Mouse (Mus musculus): ENCODE measurements around the gene Hnrnpul1. TPM values are rescaled to one million over a fixed set of nuclear protein-coding genes. Genes with fewer than 3 reads are reported as not detected.
"Not testable (repeated sequence)": the region's sequence is repeated elsewhere in the genome, so short reads cannot be mapped to it uniquely, and the experiment has no call there.

Hnrnpul1 gene
- polyA plus RNA-seq, 1 experiment from 2014 or later, result 77.2 TPM

DNA sequence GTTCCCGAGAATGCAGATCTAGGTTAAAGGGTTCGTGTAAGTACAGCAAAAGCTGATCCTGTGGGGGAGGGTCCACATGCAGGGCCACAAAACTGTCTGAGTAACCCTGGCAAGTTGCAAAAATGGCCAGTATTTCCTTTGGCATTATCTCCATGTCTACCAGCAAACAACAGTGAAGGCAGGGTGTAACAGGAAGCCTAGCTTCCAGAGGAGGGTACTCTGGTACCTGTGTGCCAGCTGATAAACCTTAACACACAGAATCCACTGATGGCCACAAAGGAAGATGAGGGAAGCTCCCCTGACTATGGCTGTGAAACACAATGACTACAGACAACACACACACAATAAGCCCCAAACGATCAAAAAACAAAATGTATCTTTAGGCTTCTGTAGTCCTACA is 16.3 kb downstream of the Hnrnpul1 start:
- H3K4me2 ChIP-seq (replicated peaks; ENCODE audit: low read depth, low read length), result no peak overlapping the region
- H3K4me1 ChIP-seq (ENCODE audit: control insufficient read depth, insufficient read depth, low read length), result no peaks in the 10 kb centered on the region
- no peak overlapping the region for H3K4me3 ChIP-seq (ENCODE audit: low read depth, low read length)
- H3K9ac ChIP-seq (replicated peaks; ENCODE audit: low read depth, low read length), result no peak overlapping the region
- H3K9me3 ChIP-seq (ENCODE audit: control insufficient read depth, low read depth, low read length), result no peaks in the 10 kb centered on the region
- ATAC-seq (ENCODE audit: insufficient number of reproducible peaks, insufficient read depth, low FRiP score, low read depth), result no peak
- H3K27ac ChIP-seq (ENCODE audit: low read length), result no peak overlapping the region
- WGBS, result 85% methylated on average over 3 of the region's 3 CpGs
- H3K27me3 ChIP-seq (ENCODE audit: control insufficient read depth, insufficient read depth, low read length), result no peaks in the 10 kb centered on the region
- peaks cover 96% of the 10 kb centered on the region for H3K36me3 ChIP-seq (ENCODE audit: control insufficient read depth, insufficient read depth, low read length)

DNA sequence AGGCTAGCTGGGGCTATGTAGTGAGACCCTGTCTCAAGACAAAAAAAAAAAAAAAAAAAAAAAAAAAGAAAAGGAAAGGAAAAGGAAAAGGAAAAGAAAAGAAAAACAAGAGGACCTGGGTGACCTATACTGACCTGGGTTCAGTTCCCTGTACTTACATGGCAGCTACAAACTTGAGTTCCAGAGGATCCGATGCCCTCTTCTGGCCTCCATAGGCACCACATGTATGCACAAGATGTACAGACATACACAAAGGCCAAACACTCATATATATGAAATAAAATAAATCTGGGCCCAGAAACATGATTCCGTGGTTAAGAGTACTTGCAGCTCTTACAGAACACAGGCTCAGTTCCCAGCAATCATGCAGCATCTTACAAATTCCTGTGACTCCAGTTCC is 17.6 kb downstream of the Hnrnpul1 start:
- no peak overlapping the region for H3K9ac ChIP-seq (replicated peaks; ENCODE audit: low read depth, low read length)
- H3K4me1 ChIP-seq (ENCODE audit: control insufficient read depth, insufficient read depth, low read length), result no peaks in the 10 kb centered on the region
- H3K36me3 ChIP-seq (ENCODE audit: control insufficient read depth, insufficient read depth, low read length), result peaks cover 96% of the 10 kb centered on the region
- no peak for ATAC-seq (ENCODE audit: insufficient number of reproducible peaks, insufficient read depth, low FRiP score, low read depth)
- H3K4me2 ChIP-seq (replicated peaks; ENCODE audit: low read depth, low read length), result no peak overlapping the region
- 98% methylated on average over 2 of the region's 2 CpGs for WGBS
- H3K9me3 ChIP-seq (ENCODE audit: control insufficient read depth, low read depth, low read length), result no peaks in the 10 kb centered on the region
- no peaks in the 10 kb centered on the region for H3K27me3 ChIP-seq (ENCODE audit: control insufficient read depth, insufficient read depth, low read length)
- H3K27ac ChIP-seq (ENCODE audit: low read length), result no peak overlapping the region
- no peak overlapping the region for H3K4me3 ChIP-seq (ENCODE audit: low read depth, low read length)

DNA sequence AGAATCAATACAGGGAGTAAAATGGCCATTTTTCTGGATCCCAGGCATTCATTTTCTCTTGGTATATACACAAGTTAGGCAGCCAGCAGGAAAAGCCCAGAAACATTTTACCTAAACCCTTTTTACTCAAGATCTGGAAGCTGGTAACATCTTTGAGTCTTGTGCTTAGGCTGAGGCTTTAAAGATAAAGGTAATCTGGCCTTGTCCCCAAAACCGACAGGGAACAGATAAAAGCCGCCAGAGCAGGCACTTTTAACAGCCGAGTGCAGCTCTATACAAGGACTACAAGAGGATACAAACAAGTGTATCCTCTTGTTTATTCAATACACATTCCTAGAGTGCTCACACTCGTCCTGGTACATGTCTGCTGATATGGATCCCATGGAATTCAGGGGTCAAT is 19.6 kb downstream of the Hnrnpul1 start:
- Histone ChIP-seq H3K27ac (ENCODE audit: low read length) (no peak overlapping the region), H3K9ac (replicated peaks; ENCODE audit: low read depth, low read length) (no peak overlapping the region), H3K4me1 (ENCODE audit: control insufficient read depth, insufficient read depth, low read length) (no peaks in the 10 kb centered on the region), H3K4me3 (ENCODE audit: low read depth, low read length) (no peak overlapping the region), H3K36me3 (ENCODE audit: control insufficient read depth, insufficient read depth, low read length) (peaks cover 94% of the 10 kb centered on the region), H3K9me3 (ENCODE audit: control insufficient read depth, low read depth, low read length) (no peaks in the 10 kb centered on the region), H3K27me3 (ENCODE audit: control insufficient read depth, insufficient read depth, low read length) (no peaks in the 10 kb centered on the region), H3K4me2 (replicated peaks; ENCODE audit: low read depth, low read length) (no peak overlapping the region)
- no peak for ATAC-seq (ENCODE audit: insufficient number of reproducible peaks, insufficient read depth, low FRiP score, low read depth)
- WGBS, result 45% methylated on average over 4 of the region's 4 CpGs

DNA sequence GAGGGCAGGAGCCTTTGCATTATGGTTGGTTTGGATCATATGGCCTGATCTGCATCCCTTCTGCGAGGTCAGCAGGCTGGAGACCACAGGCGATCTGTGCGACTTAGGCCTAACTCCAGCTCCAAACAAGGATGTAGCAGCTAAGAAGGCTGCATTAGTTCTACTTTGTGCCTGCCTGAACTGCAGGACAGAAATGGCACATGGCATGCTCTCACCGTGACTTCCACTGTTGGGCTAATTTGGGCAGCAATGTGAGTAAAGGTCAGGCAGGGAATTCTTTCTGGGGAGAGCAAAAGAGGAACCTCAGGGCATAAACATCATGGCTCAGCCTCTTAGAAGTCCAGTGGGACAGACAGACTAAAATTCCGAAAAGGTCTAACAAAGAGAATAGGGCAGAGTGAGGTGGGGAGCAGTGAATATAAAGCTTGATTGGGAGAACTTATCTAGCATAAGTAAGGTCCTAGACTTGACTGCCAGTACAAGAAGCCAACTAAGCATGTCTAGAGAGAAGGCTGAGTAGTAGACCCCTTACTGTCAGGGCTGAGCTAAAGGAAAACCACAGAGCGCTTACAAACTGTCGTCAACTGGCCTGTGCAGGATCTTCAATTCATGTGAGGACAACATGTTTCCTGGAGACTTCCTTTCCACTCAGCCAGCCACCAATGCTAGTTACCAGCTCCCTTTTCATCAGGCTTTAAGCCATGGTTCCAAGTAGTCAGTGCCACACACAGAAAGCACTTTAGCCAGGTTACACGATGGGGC is 23.1 kb downstream of the Hnrnpul1 start:
- no peak overlapping the region for H3K4me2 ChIP-seq (replicated peaks; ENCODE audit: low read depth, low read length)
- no peaks in the 10 kb centered on the region for H3K4me1 ChIP-seq (ENCODE audit: control insufficient read depth, insufficient read depth, low read length)
- no peak for ATAC-seq (ENCODE audit: insufficient number of reproducible peaks, insufficient read depth, low FRiP score, low read depth)
- no peak overlapping the region for H3K4me3 ChIP-seq (ENCODE audit: low read depth, low read length)
- H3K9me3 ChIP-seq (ENCODE audit: control insufficient read depth, low read depth, low read length), result no peaks in the 10 kb centered on the region
- H3K36me3 ChIP-seq (ENCODE audit: control insufficient read depth, insufficient read depth, low read length), result peaks cover 92% of the 10 kb centered on the region
- H3K27me3 ChIP-seq (ENCODE audit: control insufficient read depth, insufficient read depth, low read length), result no peaks in the 10 kb centered on the region
- 90% methylated on average over 8 of the region's 8 CpGs for WGBS
- no peak overlapping the region for H3K9ac ChIP-seq (replicated peaks; ENCODE audit: low read depth, low read length)
- no peak overlapping the region for H3K27ac ChIP-seq (ENCODE audit: low read length)

DNA sequence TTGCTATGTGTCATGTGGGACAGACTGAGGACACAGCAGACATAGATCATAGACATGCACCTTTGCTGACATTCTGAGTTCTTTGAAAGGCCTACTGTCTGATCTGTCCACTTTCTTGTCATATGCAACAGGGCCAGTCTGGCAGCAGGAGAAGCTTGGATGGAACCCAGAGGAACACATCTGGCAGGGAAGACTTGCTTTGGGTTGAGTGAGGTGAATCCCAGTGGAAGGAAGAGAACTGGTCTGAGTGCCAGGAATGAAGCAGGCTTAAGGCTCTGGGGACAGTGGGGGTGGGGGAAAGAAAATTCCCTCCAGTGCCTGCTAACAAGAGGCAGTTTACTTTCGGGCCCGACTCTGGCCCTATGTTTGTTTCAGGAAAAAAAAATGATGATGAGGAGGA is 24.7 kb downstream of the Hnrnpul1 start:
- no peaks in the 10 kb centered on the region for H3K27me3 ChIP-seq (ENCODE audit: control insufficient read depth, insufficient read depth, low read length)
- no peak overlapping the region for H3K4me3 ChIP-seq (ENCODE audit: low read depth, low read length)
- H3K27ac ChIP-seq (ENCODE audit: low read length), result no peak overlapping the region
- peaks cover 94% of the 10 kb centered on the region for H3K36me3 ChIP-seq (ENCODE audit: control insufficient read depth, insufficient read depth, low read length)
- H3K4me2 ChIP-seq (replicated peaks; ENCODE audit: low read depth, low read length), result no peak overlapping the region
- ATAC-seq (ENCODE audit: insufficient number of reproducible peaks, insufficient read depth, low FRiP score, low read depth), result no peak
- H3K9me3 ChIP-seq (ENCODE audit: control insufficient read depth, low read depth, low read length), result no peaks in the 10 kb centered on the region
- no peaks in the 10 kb centered on the region for H3K4me1 ChIP-seq (ENCODE audit: control insufficient read depth, insufficient read depth, low read length)
- no peak overlapping the region for H3K9ac ChIP-seq (replicated peaks; ENCODE audit: low read depth, low read length)
- WGBS, result 79% methylated on average over 2 of the region's 2 CpGs

DNA sequence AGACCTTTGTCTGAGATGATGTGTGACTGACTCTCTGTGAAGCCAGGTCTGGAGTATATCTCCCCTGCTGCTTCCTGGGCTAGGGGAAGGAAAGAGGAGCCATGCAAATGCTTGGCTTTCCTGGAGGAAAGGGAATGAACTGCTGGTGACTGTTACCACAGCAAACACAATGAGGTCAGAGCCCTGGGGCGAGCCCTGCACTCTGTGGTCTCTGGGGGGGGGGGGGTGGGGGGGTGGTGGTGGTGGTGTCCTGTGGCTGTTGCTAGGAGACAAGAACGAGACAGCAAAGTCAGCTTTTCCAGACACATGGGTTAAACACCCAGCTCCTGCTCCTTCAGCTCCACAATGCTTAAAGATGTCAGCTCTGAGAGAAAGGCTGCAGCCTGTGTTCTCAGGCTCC is 25.2 kb downstream of the Hnrnpul1 start:
- H3K4me1 ChIP-seq (ENCODE audit: control insufficient read depth, insufficient read depth, low read length), result no peaks in the 10 kb centered on the region
- no peak overlapping the region for H3K4me3 ChIP-seq (ENCODE audit: low read depth, low read length)
- ATAC-seq (ENCODE audit: insufficient number of reproducible peaks, insufficient read depth, low FRiP score, low read depth), result no peak
- no peaks in the 10 kb centered on the region for H3K27me3 ChIP-seq (ENCODE audit: control insufficient read depth, insufficient read depth, low read length)
- H3K27ac ChIP-seq (ENCODE audit: low read length), result no peak overlapping the region
- WGBS, result 51% methylated on average over 2 of the region's 2 CpGs
- H3K9ac ChIP-seq (replicated peaks; ENCODE audit: low read depth, low read length), result no peak overlapping the region
- no peak overlapping the region for H3K4me2 ChIP-seq (replicated peaks; ENCODE audit: low read depth, low read length)
- H3K36me3 ChIP-seq (ENCODE audit: control insufficient read depth, insufficient read depth, low read length), result peaks cover 94% of the 10 kb centered on the region
- H3K9me3 ChIP-seq (ENCODE audit: control insufficient read depth, low read depth, low read length), result no peaks in the 10 kb centered on the region

DNA sequence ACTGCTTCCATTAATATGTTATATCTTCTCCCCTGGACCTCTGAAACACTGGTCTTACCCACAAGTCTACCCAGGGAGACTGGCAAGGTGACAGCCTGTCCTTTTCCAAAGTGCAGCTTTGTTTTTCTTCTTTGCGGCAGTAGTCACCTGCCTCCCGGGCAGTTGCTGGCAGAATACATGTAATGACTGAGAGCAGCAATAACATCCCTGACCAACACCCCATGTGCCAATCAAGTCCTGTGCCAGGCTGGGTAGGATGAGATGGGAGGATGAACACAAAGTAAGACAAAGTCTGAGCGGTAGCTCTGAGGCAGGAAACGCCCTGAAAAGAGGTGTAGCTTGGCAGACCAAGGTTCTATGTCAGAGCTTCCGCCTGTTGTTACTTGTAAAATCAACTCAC is 26.8 kb downstream of the Hnrnpul1 start:
- 93% methylated on average over 5 of the region's 5 CpGs for WGBS
- Histone ChIP-seq H3K9me3 (ENCODE audit: control insufficient read depth, low read depth, low read length) (no peaks in the 10 kb centered on the region), H3K4me3 (ENCODE audit: low read depth, low read length) (no peak overlapping the region), H3K27ac (ENCODE audit: low read length) (no peak overlapping the region), H3K36me3 (ENCODE audit: control insufficient read depth, insufficient read depth, low read length) (peaks cover 95% of the 10 kb centered on the region), H3K4me2 (replicated peaks; ENCODE audit: low read depth, low read length) (no peak overlapping the region), H3K27me3 (ENCODE audit: control insufficient read depth, insufficient read depth, low read length) (no peaks in the 10 kb centered on the region), H3K4me1 (ENCODE audit: control insufficient read depth, insufficient read depth, low read length) (no peaks in the 10 kb centered on the region), H3K9ac (replicated peaks; ENCODE audit: low read depth, low read length) (no peak overlapping the region)
- no peak for ATAC-seq (ENCODE audit: insufficient number of reproducible peaks, insufficient read depth, low FRiP score, low read depth)

DNA sequence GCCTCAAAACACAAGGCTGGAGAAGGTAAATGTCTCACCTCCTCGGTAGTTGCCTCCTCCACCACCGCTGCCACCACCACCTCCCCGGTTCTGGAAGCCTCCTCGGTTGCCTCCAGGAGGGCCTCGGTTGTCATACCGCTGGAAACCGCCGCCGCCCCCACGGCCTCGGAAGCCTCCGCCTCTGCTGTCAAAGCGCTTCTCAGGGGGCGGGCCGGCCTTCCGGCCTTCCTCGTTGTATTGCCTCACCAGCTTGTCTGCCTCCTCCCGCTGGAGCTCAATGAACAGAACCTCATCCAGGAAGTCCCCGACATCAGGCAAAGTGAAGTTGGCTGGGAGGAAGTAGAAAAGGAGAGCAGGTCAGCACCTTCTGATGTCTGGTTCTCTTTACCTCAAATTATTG is 28.7 kb downstream of the Hnrnpul1 start:
- no peak overlapping the region for H3K27ac ChIP-seq (ENCODE audit: low read length)
- no peak for ATAC-seq (ENCODE audit: insufficient number of reproducible peaks, insufficient read depth, low FRiP score, low read depth)
- peaks cover 92% of the 10 kb centered on the region for H3K36me3 ChIP-seq (ENCODE audit: control insufficient read depth, insufficient read depth, low read length)
- H3K9me3 ChIP-seq (ENCODE audit: control insufficient read depth, low read depth, low read length), result no peaks in the 10 kb centered on the region
- H3K4me2 ChIP-seq (replicated peaks; ENCODE audit: low read depth, low read length), result no peak overlapping the region
- H3K4me1 ChIP-seq (ENCODE audit: control insufficient read depth, insufficient read depth, low read length), result no peaks in the 10 kb centered on the region
- 79% methylated on average over 19 of the region's 19 CpGs for whole genome bisulfite sequencing
- no peak overlapping the region for H3K4me3 ChIP-seq (ENCODE audit: low read depth, low read length)
- no peaks in the 10 kb centered on the region for H3K27me3 ChIP-seq (ENCODE audit: control insufficient read depth, insufficient read depth, low read length)
- H3K9ac ChIP-seq (replicated peaks; ENCODE audit: low read depth, low read length), result no peak overlapping the region

DNA sequence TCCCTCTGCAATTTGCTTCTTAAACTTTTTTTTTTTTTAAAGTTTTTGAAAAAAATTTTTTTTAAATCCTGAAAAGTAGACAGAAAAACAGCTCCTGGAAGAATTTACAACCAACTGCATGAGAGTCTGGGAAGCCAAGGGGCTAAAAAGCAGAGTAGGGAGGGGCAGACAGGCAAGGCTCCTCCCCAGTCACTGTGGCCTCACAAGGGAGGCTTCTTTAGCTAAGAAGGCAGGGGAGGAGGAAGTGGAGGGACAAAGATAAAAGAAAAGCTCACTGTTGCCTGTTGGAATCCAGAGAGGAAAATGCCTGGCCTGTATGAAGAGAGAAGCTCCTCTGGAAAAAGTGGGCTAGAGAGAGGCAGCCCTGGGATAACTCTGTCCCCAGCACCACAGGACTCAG is 32.8 kb downstream of the Hnrnpul1 start:
- H3K27me3 ChIP-seq (ENCODE audit: control insufficient read depth, insufficient read depth, low read length); H3K4me2 ChIP-seq (replicated peaks; ENCODE audit: low read depth, low read length); ATAC-seq (ENCODE audit: insufficient number of reproducible peaks, insufficient read depth, low FRiP score, low read depth); H3K9ac ChIP-seq (replicated peaks; ENCODE audit: low read depth, low read length); H3K9me3 ChIP-seq (ENCODE audit: control insufficient read depth, low read depth, low read length); H3K27ac ChIP-seq (ENCODE audit: low read length); H3K4me3 ChIP-seq (ENCODE audit: low read depth, low read length): not testable (repeated sequence)
- Histone ChIP-seq H3K4me1 (ENCODE audit: control insufficient read depth, insufficient read depth, low read length) (peaks cover 11% of the 10 kb centered on the region; the same call in 1 of the 2 replicates), H3K36me3 (ENCODE audit: control insufficient read depth, insufficient read depth, low read length) (peaks cover 61% of the 10 kb centered on the region)
